Mouse (Mus musculus) kidney, postnatal 0 days (tissue): ENCODE data around the gene Cfap100. TPM values are rescaled to one million over a fixed set of nuclear protein-coding genes. Genes with fewer than 3 reads are reported as not detected.

Experiments used
- ATAC-seq: fragments of 200-750 bp; cut with Nextera tagmentation; replicated peaks from 2 replicates; pipeline ENCODE4 v1.8.0; 2017; ENCODE audit warnings: low read depth, moderate number of reproducible peaks, moderate TSS enrichment, moderate library complexity; ENCODE audit not compliant: low FRiP score
- DNase-seq: peaks from one replicate; pipeline ENCODE4 v3.0.0-alpha.2; 2016; ENCODE audit warnings: low spot score
- H3K27ac ChIP-seq: fragments of 300-500 bp; sonication (generic); 2 replicates; pipeline ENCODE4 v1.5.1; 2014; ENCODE audit warnings: mild to moderate bottlenecking
- H3K27me3 ChIP-seq: fragments of 300-500 bp; sonication (generic); 2 replicates; pipeline ENCODE4 v1.6.1; 2014; ENCODE audit warnings: low read length, mixed read lengths; ENCODE audit not compliant: insufficient read depth
- H3K36me3 ChIP-seq: fragments of 300-500 bp; sonication (generic); 2 replicates; pipeline ENCODE4 v1.6.1; 2014; ENCODE audit warnings: low read length, mixed read lengths; ENCODE audit not compliant: insufficient read depth
- H3K4me1 ChIP-seq: fragments of 300-500 bp; sonication (generic); replicated peaks from 2 replicates; pipeline ENCODE4 v1.6.1; 2014; ENCODE audit warnings: antibody characterized with exemption, low read length, mixed read lengths; ENCODE audit not compliant: insufficient read depth
- H3K4me2 ChIP-seq: fragments of 300-500 bp; sonication (generic); 2 replicates; pipeline ENCODE4 v1.6.1; 2014; ENCODE audit warnings: mild to moderate bottlenecking, low read length, moderate library complexity, mixed read lengths
- H3K4me3 ChIP-seq: fragments of 300-500 bp; sonication (generic); replicated peaks from 2 replicates; pipeline ENCODE4 v1.5.1; 2014; ENCODE audit warnings: low read depth, low read length
- H3K9ac ChIP-seq: fragments of 300-500 bp; sonication (generic); 2 replicates; pipeline ENCODE4 v1.6.1; 2014; ENCODE audit warnings: low read depth, low read length
- H3K9me3 ChIP-seq: fragments of 300-500 bp; sonication (generic); replicated peaks from 2 replicates; pipeline ENCODE4 v1.6.1; 2016; ENCODE audit warnings: low read length, inconsistent platforms, mixed read lengths
- CTCF ChIP-seq: IDR thresholded peaks from 2 replicates; pipeline ENCODE4 v1.5.1; 2016; ENCODE audit warnings: antibody characterized with exemption, low read depth, mild to moderate bottlenecking, moderate library complexity
- WGBS: fragments of 180-500 bp; shearing (Covaris S2); extraction: QIAGEN DNeasy Blood & Tissue Kit; methylation state at CpG from one replicate; pipeline ENCODE4 v1.1.7; 2014; 5-methylcytosine and 5-hydroxymethylcytosine counted together
- polyA plus RNA-seq: library from polyadenylated mRNA; unstranded; fragments of >200 nt; fragmentation: Nextera tagmentation; extraction: Ambion mirVana; gene quantifications from 2 replicates; pipeline ENCODE4 v1.2.1, GENCODE M21; 2015

Cfap100 gene
- polyA plus RNA-seq, 1 experiment from 2014 or later = 0.71 TPM

GRCm38 (mm10) chr6:90450697-90451096 is 22.1 kb upstream of the Cfap100 start:
- Histone ChIP-seq H3K4me3 (no peak overlapping the region), H3K36me3 (no peaks in the 10 kb centered on the region), H3K4me2 (no peak overlapping the region), H3K27me3 (no peaks in the 10 kb centered on the region), H3K9me3 (no peaks in the 10 kb centered on the region), H3K27ac (no peak overlapping the region), H3K4me1 (no peaks in the 10 kb centered on the region), H3K9ac (no peak overlapping the region)
- peak; percentile 91 for ATAC-seq
- DNase-seq = peak; percentile 22
- 65% methylated on average over 5 of the region's 5 CpGs for WGBS
- TF ChIP-seq CTCF = no peak

- Histone ChIP-seq H3K4me2 (no peak overlapping the region), H3K4me3 (no peak overlapping the region), H3K9ac (no peak overlapping the region), H3K27me3 (no peaks in the 10 kb centered on the region), H3K36me3 (no peaks in the 10 kb centered on the region), H3K27ac (no peak overlapping the region), H3K4me1 (no peaks in the 10 kb centered on the region), H3K9me3 (no peaks in the 10 kb centered on the region)
- DNase-seq (peak; percentile 85), ATAC-seq (peak; percentile 52; the same call in 1 of the 2 replicates)
- TF ChIP-seq CTCF = peak; percentile 86
- 26% methylated on average over 7 of the region's 7 CpGs for WGBS
Measured at GRCm38 (mm10) chr6:90450179-90450578, 21.6 kb upstream of the Cfap100 start.

- no peak overlapping the region for H3K9ac ChIP-seq
- no peak overlapping the region for H3K27ac ChIP-seq
- H3K9me3 ChIP-seq = no peaks in the 10 kb centered on the region
- no peak overlapping the region for H3K4me3 ChIP-seq
- no peak for DNase-seq
- H3K4me1 ChIP-seq = no peaks in the 10 kb centered on the region
- WGBS = 61% methylated on average over 4 of the region's 4 CpGs
- ATAC-seq = no peak
- H3K27me3 ChIP-seq = no peaks in the 10 kb centered on the region
- no peaks in the 10 kb centered on the region for H3K36me3 ChIP-seq
- H3K4me2 ChIP-seq = no peak overlapping the region
- no peak for TF ChIP-seq CTCF
Measured at GRCm38 (mm10) chr6:90446883-90447282, 18.3 kb upstream of the Cfap100 start.

- H3K36me3 ChIP-seq = no peaks in the 10 kb centered on the region
- DNase-seq (no peak), ATAC-seq (no peak)
- H3K4me3 ChIP-seq = no peak overlapping the region
- H3K9ac ChIP-seq = no peak overlapping the region
- no peaks in the 10 kb centered on the region for H3K9me3 ChIP-seq
- no peak overlapping the region for H3K27ac ChIP-seq
- no peak overlapping the region for H3K4me2 ChIP-seq
- no peak for TF ChIP-seq CTCF
- H3K27me3 ChIP-seq = no peaks in the 10 kb centered on the region
- H3K4me1 ChIP-seq = no peaks in the 10 kb centered on the region
- 89% methylated on average over 3 of the region's 3 CpGs for WGBS
Measured at GRCm38 (mm10) chr6:90437041-90437440, 8.4 kb upstream of the Cfap100 start.

GRCm38 (mm10) chr6:90436192-90436907 is 7.8 kb upstream of the Cfap100 start:
- no peak for ATAC-seq
- 80% methylated on average over 10 of the region's 10 CpGs for WGBS
- Histone ChIP-seq H3K27ac (no peak overlapping the region), H3K4me1 (no peaks in the 10 kb centered on the region), H3K9ac (no peak overlapping the region), H3K9me3 (no peaks in the 10 kb centered on the region), H3K36me3 (no peaks in the 10 kb centered on the region), H3K4me3 (no peak overlapping the region), H3K27me3 (no peaks in the 10 kb centered on the region), H3K4me2 (no peak overlapping the region)
- no peak for TF ChIP-seq CTCF
- DNase-seq = no peak

- Histone ChIP-seq H3K36me3 (no peaks in the 10 kb centered on the region), H3K4me2 (no peak overlapping the region), H3K4me1 (no peaks in the 10 kb centered on the region), H3K27ac (no peak overlapping the region), H3K9me3 (no peaks in the 10 kb centered on the region), H3K27me3 (no peaks in the 10 kb centered on the region), H3K4me3 (no peak overlapping the region), H3K9ac (no peak overlapping the region)
- peak; percentile 87 for DNase-seq
- peak; percentile 83 for TF ChIP-seq CTCF
- ATAC-seq = peak; percentile 85
- 14% methylated on average over 11 of the region's 11 CpGs for WGBS
Measured at GRCm38 (mm10) chr6:90435195-90435618, 6.6 kb upstream of the Cfap100 start.
